Comparison of ENCODE assay signal across 12 mouse cellular contexts in genomic region chr16:37685946-37686600, GRCm38 (mm10). TPM values are rescaled to one million over a fixed set of nuclear protein-coding genes. Genes with fewer than 3 reads are reported as not detected.
DNase-seq lines count a peak whose midpoint lies in the region; ATAC-seq and TF ChIP-seq lines count a peak whose summit lies in the region.
"Had no signal": no experiment of that assay in that cellular context is flagged by ENCODE, and none has a peak within 500 bp of the region (broad histone marks: within the 10 kb centered on the region; RNA-seq: fewer than 3 reads in every experiment).

No protein-coding gene starts in this region.

- H3K27ac ChIP-seq in forebrain, embryonic 11.5 days (ENCODE audit: low read depth, low read length), result no peak overlapping the region
- H3K27ac ChIP-seq in forebrain, embryonic 14.5 days (ENCODE audit: low read depth, low read length), result no peak overlapping the region
- H3K27ac ChIP-seq in midbrain, embryonic 10.5 days (replicated peaks), result peak overlapping the region; percentile 95
- H3K27ac ChIP-seq in midbrain, postnatal 0 days (ENCODE audit: low read depth, low read length), result no peak overlapping the region
- peak overlapping the region; percentile 30; the same call in 1 of the 2 replicates for H3K27ac ChIP-seq in hindbrain, embryonic 15.5 days (replicated peaks)

- no peak overlapping the region for H3K4me3 ChIP-seq in forebrain, embryonic 11.5 days (ENCODE audit: low read depth, low read length)
- H3K4me3 ChIP-seq in forebrain, embryonic 14.5 days (ENCODE audit: low read depth, low read length), result no peak overlapping the region
- H3K4me3 ChIP-seq in midbrain, embryonic 10.5 days, result no peak overlapping the region
- H3K4me3 ChIP-seq in midbrain, postnatal 0 days (ENCODE audit: low read depth, low read length), result no peak overlapping the region
- no peak overlapping the region for H3K4me3 ChIP-seq in hindbrain, embryonic 15.5 days

- WGBS in forebrain, embryonic 11.5 days, result 42% methylated on average over 6 of the region's 6 CpGs
- WGBS in forebrain, embryonic 14.5 days, result 25% methylated on average over 6 of the region's 6 CpGs
- WGBS in midbrain, embryonic 10.5 days, result 73% methylated on average over 6 of the region's 6 CpGs
- 56% methylated on average over 6 of the region's 6 CpGs for WGBS in midbrain, postnatal 0 days
- WGBS in hindbrain, embryonic 15.5 days, result 55% methylated on average over 6 of the region's 6 CpGs

- no peak overlapping the region for H3K4me2 ChIP-seq in forebrain, embryonic 11.5 days (ENCODE audit: low read depth, low read length, severe bottlenecking)
- no peak overlapping the region for H3K4me2 ChIP-seq in forebrain, embryonic 14.5 days (ENCODE audit: low read length)
- no peak overlapping the region for H3K4me2 ChIP-seq in midbrain, postnatal 0 days (ENCODE audit: low read depth, low read length, poor library complexity, severe bottlenecking)
- H3K4me2 ChIP-seq in hindbrain, embryonic 15.5 days, result no peak overlapping the region

- DNase-seq in forebrain, embryonic 11.5 days (ENCODE audit: low spot score), result peak; percentile 55
- no peak for DNase-seq in forebrain, embryonic 14.5 days (ENCODE audit: low spot score)
- no peak for DNase-seq in midbrain, embryonic 10.5 days (ENCODE audit: low spot score)
- no peak for DNase-seq in midbrain, postnatal 0 days (ENCODE audit: low spot score)
- peak; percentile 84 for DNase-seq in retina, postnatal 1 day
- DNase-seq in urinary bladder, adult 18-20 months (ENCODE audit: low spot score in 2 of 2), result no peak
- no peak for DNase-seq in layer of hippocampus, adult 9-11 months
- DNase-seq: B cell, adult 2 months; cerebellum, postnatal 14 days; gastrocnemius, postnatal 25 days; kidney, postnatal 36 days had no signal

- H3K9ac ChIP-seq in forebrain, embryonic 11.5 days (ENCODE audit: low read length), result no peak overlapping the region; the same call in 1 of the 2 replicates
- H3K9ac ChIP-seq in forebrain, embryonic 14.5 days (ENCODE audit: low read length), result no peak overlapping the region
- no peak overlapping the region for H3K9ac ChIP-seq in midbrain, postnatal 0 days (replicated peaks; ENCODE audit: low read length, poor library complexity, severe bottlenecking)
- H3K9ac ChIP-seq in hindbrain, embryonic 15.5 days, result no peak overlapping the region

- ATAC-seq in forebrain, embryonic 11.5 days (replicated peaks; ENCODE audit: low FRiP score), result no peak
- no peak for ATAC-seq in forebrain, embryonic 14.5 days
- no peak for ATAC-seq in midbrain, postnatal 0 days (ENCODE audit: low FRiP score)
- no peak for ATAC-seq in hindbrain, embryonic 15.5 days (ENCODE audit: low FRiP score, low read depth)

- no peaks in the 10 kb centered on the region for H3K9me3 ChIP-seq in forebrain, embryonic 11.5 days (ENCODE audit: control insufficient read depth, low read length)
- H3K9me3 ChIP-seq in forebrain, embryonic 14.5 days (replicated peaks; ENCODE audit: control insufficient read depth, low read length), result no peaks in the 10 kb centered on the region
- no peaks in the 10 kb centered on the region for H3K9me3 ChIP-seq in midbrain, embryonic 10.5 days (replicated peaks)
- H3K9me3 ChIP-seq in midbrain, postnatal 0 days (ENCODE audit: low read length), result no peaks in the 10 kb centered on the region
- H3K9me3 ChIP-seq in hindbrain, embryonic 15.5 days, result no peaks in the 10 kb centered on the region

- H3K36me3 ChIP-seq in forebrain, embryonic 11.5 days (ENCODE audit: control insufficient read depth, insufficient read depth, low read length), result no peaks in the 10 kb centered on the region
- H3K36me3 ChIP-seq in forebrain, embryonic 14.5 days (ENCODE audit: control insufficient read depth, insufficient read depth, low read length), result no peaks in the 10 kb centered on the region
- H3K36me3 ChIP-seq in midbrain, embryonic 10.5 days, result no peaks in the 10 kb centered on the region
- no peaks in the 10 kb centered on the region for H3K36me3 ChIP-seq in midbrain, postnatal 0 days (ENCODE audit: insufficient read depth, low read length)
- no peaks in the 10 kb centered on the region for H3K36me3 ChIP-seq in hindbrain, embryonic 15.5 days

- no peaks in the 10 kb centered on the region for H3K27me3 ChIP-seq in forebrain, embryonic 11.5 days (ENCODE audit: control insufficient read depth, insufficient read depth, low read length)
- H3K27me3 ChIP-seq in forebrain, embryonic 14.5 days (replicated peaks; ENCODE audit: control insufficient read depth, insufficient read depth, low read length), result no peaks in the 10 kb centered on the region
- H3K27me3 ChIP-seq in midbrain, embryonic 10.5 days (ENCODE audit: low read depth, poor library complexity, severe bottlenecking), result no peaks in the 10 kb centered on the region
- H3K27me3 ChIP-seq in midbrain, postnatal 0 days (ENCODE audit: insufficient read depth, low read length), result no peaks in the 10 kb centered on the region
- H3K27me3 ChIP-seq in hindbrain, embryonic 15.5 days, result no peaks in the 10 kb centered on the region

- peaks cover 18% of the 10 kb centered on the region for H3K4me1 ChIP-seq in forebrain, embryonic 11.5 days (replicated peaks; ENCODE audit: control insufficient read depth, insufficient read depth, low read length)
- peaks cover 12% of the 10 kb centered on the region for H3K4me1 ChIP-seq in forebrain, embryonic 14.5 days (ENCODE audit: control insufficient read depth, insufficient read depth, low read length)
- H3K4me1 ChIP-seq in midbrain, embryonic 10.5 days, result peaks cover 60% of the 10 kb centered on the region
- peaks cover 18% of the 10 kb centered on the region; the same call in 1 of the 2 replicates for H3K4me1 ChIP-seq in midbrain, postnatal 0 days (ENCODE audit: insufficient read depth, low read length)
- peaks cover 49% of the 10 kb centered on the region for H3K4me1 ChIP-seq in hindbrain, embryonic 15.5 days (replicated peaks)

- no peak for TF ChIP-seq CTCF in midbrain, postnatal 0 days (IDR thresholded peaks at IDR 0.05)

RNA-seq across cellular contexts. Expression of gene Ndufb4, which starts 31.8 kb away (rescaled TPM):
- 50.5 and 63.0 TPM in 2 replicates for polyA plus RNA-seq in forebrain, embryonic 11.5 days (2014; fragmentation: Nextera tagmentation; extraction: Ambion mirVana)
- 66.3 and 71.1 TPM in 2 replicates for polyA plus RNA-seq in forebrain, embryonic 14.5 days (2014; fragmentation: Nextera tagmentation; extraction: Ambion mirVana)
- 46.2 and 50.9 TPM in 2 replicates for polyA plus RNA-seq in midbrain, embryonic 10.5 days (2016; fragmentation: Nextera tagmentation; extraction: Ambion mirVana)
- 32.3 and 39.6 TPM in 2 replicates for total RNA-seq in midbrain, postnatal 0 days (2014; rRNA removed)
- polyA plus RNA-seq in midbrain, postnatal 0 days (2015; fragmentation: Nextera tagmentation; extraction: Ambion mirVana), result 86.9 and 90.7 TPM in 2 replicates
- polyA plus RNA-seq in hindbrain, embryonic 15.5 days (2015; fragmentation: Nextera tagmentation; extraction: Ambion mirVana), result 56.8 and 59.9 TPM in 2 replicates

Comparison
In these comparisons a context has a peak if more than half of its experiments do, and no peak if none do; other contexts are left out.
1. DNase-seq: peak in forebrain, embryonic 11.5 days (single experiment) and retina, postnatal 1 day (single experiment); none in forebrain, embryonic 14.5 days (single experiment), midbrain, embryonic 10.5 days (single experiment), midbrain, postnatal 0 days (single experiment), urinary bladder, adult 18-20 months (0 of 2) and layer of hippocampus, adult 9-11 months (single experiment).
2. H3K27ac ChIP-seq: peak in midbrain, embryonic 10.5 days (single experiment) and hindbrain, embryonic 15.5 days (single experiment); none in forebrain, embryonic 11.5 days (single experiment), forebrain, embryonic 14.5 days (single experiment) and midbrain, postnatal 0 days (single experiment).